Mouse (Mus musculus) lung, postnatal 14 days (tissue): ENCODE measurements around the gene Prrg2.

ENCODE experiments used
- DNase-seq: peaks from one replicate; pipeline ENCODE4 v3.0.0; 2021

The Prrg2 gene

GRCm38 (mm10) chr7:45090251-45090977 lies 27.9 kb upstream of the Prrg2 start:
- DNase-seq = no peak

GRCm38 (mm10) chr7:45088597-45088996 lies 26.1 kb upstream of the Prrg2 start:
- DNase-seq = no peak

GRCm38 (mm10) chr7:45086084-45086483 lies 23.6 kb upstream of the Prrg2 start:
- no peak for DNase-seq

GRCm38 (mm10) chr7:45083300-45083890 lies 20.9 kb upstream of the Prrg2 start:
- DNase-seq = no peak

DNA sequence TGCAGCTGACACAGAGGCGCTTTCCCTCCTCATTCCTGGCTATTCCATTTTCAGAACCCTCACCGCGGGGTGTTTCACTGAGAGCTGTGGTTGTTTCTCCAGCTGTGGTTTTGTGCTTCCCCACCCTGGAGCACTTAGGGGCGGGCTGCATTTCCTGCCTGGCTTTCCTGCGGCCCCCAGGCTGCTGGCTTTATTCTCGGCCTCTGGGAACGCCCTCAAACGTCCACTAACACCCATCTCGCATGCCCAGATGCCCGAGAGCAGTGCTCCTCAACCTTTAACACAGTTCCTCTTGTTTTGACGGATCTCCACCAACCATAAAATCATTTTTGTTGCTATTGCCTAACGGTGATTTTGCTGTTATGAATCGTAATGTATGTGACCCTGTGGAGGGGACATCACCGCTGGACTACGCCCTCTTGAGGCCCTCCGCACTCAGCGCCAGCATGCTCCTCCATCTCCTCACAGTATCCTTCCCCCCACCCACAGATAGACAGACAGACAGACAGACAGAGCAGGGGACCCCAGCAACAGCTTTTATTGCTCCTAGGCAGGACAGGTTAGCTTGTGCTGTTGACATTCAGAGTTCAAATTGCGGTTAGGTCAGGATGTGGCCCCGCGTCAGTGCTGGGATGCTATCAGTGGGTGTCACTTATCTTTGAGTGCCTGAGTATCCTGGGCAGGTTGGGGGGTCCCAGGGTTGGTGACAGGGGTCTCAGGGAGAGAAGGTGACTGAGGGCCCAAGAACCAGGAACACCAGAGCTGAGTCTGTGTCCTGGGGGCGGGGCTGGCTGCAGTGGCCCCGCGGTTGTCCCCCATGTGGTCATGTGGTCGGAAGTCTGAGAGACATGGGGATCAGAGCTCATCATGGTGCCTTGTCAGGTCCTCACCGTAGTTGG lies 20.2 kb upstream of the Prrg2 start:
- DNase-seq = peak; percentile 62

- DNase-seq = no peak
These were observed 18.5 kb upstream of the Prrg2 start for GRCm38 (mm10) chr7:45081016-45081415.

DNA sequence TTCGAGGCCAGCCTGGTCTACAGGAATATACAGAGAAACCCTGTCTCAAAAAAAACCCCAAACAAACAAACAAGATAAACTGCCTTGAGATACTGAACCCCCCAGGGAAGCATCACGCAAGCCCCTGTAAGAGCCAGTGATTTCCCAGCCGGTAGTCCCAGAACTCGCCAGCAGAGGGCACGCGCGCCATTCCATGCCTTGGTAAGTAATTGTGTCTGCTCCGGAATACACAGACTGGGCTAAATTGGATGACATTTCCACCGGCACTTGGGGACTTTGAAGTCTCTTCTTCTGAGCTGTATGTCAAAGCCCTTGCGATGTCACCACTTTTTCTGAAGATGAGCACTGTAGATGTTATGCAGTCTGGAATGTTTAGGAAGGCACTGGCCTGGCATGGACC lies 17.4 kb upstream of the Prrg2 start:
- DNase-seq = peak; percentile 96

GRCm38 (mm10) chr7:45078513-45078912 lies 16.0 kb upstream of the Prrg2 start:
- DNase-seq = peak; percentile 87

GRCm38 (mm10) chr7:45077829-45078228 lies 15.4 kb upstream of the Prrg2 start:
- no peak for DNase-seq

- no peak for DNase-seq
These were observed 14.8 kb upstream of the Prrg2 start for GRCm38 (mm10) chr7:45077322-45077721.

- no peak for DNase-seq
These were observed 14.0 kb upstream of the Prrg2 start for GRCm38 (mm10) chr7:45076501-45076900.

DNA sequence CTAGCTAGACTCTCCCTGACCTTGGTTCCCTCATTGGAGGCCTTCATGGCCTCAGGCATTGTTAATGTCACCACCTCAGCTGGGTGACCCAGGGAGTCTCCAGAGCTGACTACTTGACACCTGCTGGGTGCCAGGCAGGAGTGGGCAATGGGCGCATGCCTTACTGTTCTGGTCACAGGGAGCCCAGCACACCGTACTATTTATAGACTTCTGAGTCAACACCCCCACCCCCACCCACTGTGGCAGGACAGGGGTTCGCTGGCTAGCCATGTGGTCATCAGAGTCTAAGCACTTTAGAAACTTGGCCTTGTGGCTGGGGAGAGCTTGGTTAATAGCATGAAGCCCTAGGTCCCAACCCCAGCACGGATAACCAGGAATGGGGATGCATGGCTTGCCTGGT lies 12.9 kb upstream of the Prrg2 start:
- DNase-seq = no peak

GRCm38 (mm10) chr7:45073949-45074348 lies 11.5 kb upstream of the Prrg2 start:
- DNase-seq = no peak

- DNase-seq = no peak
These were observed 10.8 kb upstream of the Prrg2 start for GRCm38 (mm10) chr7:45073171-45073707.

- no peak for DNase-seq
These were observed 9.8 kb upstream of the Prrg2 start for GRCm38 (mm10) chr7:45072230-45072629.

- DNase-seq = no peak
These were observed 7.2 kb upstream of the Prrg2 start for GRCm38 (mm10) chr7:45069671-45070070.

- peak; percentile 58 for DNase-seq
These were observed 5.5 kb upstream of the Prrg2 start for GRCm38 (mm10) chr7:45068000-45068318.

DNA sequence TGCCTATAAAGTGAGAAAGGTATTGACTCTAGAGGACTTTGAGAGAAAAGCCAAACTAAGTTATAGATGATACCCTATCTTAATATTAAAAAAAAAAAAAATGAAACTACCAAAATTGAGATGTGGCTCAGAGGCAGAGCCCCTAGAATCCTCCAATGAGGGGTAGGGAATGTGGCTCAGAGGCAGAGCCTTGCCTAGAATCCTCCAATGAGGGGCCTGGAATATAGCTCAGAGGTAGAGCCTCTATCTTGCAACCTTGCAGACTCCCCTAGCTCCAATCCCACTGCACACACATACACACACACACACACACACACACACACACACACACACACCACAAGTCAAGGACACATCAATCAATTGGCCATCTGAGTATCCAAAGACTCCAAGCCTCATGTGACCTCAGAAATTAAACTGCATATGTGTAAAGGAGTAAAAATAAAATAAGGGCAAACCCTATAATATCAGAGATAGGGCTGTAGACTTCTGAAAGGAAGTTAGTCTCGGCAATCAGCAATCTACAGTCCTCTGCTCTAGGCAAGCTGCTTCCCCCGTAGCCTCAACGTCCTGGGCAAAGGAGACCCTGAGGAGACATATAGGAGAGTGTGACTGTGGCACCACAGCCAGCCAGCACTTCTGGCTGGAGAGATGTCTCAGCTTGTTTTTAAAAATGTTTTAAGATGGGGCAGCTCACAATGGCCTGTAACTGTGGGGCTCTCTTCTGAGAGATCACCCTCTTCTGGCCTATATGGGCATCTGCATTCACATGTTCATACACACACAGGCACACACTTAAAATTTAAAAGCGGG lies 4.9 kb upstream of the Prrg2 start:
- no peak for DNase-seq

DNA sequence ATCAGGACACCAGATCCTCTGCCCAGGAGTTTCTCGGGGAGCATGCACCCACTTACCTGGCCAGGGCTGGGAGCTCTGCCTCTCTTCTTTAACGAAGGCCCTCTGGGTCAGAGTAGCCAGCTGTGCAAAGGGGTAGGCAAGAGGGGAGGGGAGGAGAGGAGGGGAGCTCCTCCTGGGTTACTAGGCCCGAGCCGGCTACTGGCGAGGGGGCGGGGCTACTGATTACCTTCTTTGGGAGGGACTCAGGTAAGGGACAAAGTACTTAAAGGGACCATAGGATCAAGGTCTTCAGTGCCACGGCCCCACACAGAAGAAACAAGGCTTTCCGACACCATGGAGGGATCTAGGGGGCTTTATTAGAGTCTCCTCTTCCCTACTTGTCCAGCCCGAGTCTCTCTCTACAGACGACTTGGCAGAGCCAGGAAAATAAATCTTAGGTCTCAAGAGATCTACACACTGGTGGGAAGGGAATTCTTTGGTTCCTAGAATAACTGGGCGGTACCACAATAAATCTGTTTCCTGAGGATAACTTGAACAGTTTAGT lies 873 bp downstream of the Prrg2 start:
- DNase-seq = peak; percentile 64

GRCm38 (mm10) chr7:45060632-45061122 lies 1.8 kb downstream of the Prrg2 start:
- no peak for DNase-seq

- DNase-seq = no peak
These were observed 3.6 kb downstream of the Prrg2 start for GRCm38 (mm10) chr7:45058607-45059571.
